Mouse (Mus musculus): ENCODE results near the gene Mfsd12. TPM values are rescaled to one million over a fixed set of nuclear protein-coding genes. Genes with fewer than 3 reads are reported as not detected.

The Mfsd12 gene
- polyA plus RNA-seq, 1 experiment: 8.2 TPM

- Histone ChIP-seq H3K79me3 (ENCODE audit: low read depth) (no peaks in the 10 kb centered on the region), H3K4me3 (ENCODE audit: insufficient read depth, poor library complexity, severe bottlenecking) (no peak overlapping the region), H3K79me2 (ENCODE audit: control insufficient read depth, insufficient read depth) (no peaks in the 10 kb centered on the region), H3K36me3 (ENCODE audit: control insufficient read depth, insufficient read depth) (peaks cover 21% of the 10 kb centered on the region), H3K27me3 (ENCODE audit: control insufficient read depth, insufficient read depth, insufficient read length) (no peaks in the 10 kb centered on the region), H3ac (ENCODE audit: control insufficient read depth, insufficient read length, low read depth) (no peak overlapping the region)
- no peak for TF ChIP-seq CTCF (IDR thresholded peaks at IDR 0.05; ENCODE audit: control insufficient read depth, insufficient read depth, insufficient read length)
- TF ChIP-seq CEBPB (IDR thresholded peaks at IDR 0.05; ENCODE audit: low read depth): no peak
- TF ChIP-seq MAX (IDR thresholded peaks at IDR 0.05): no peak
- TF ChIP-seq FOSL1 (IDR thresholded peaks at IDR 0.05; ENCODE audit: insufficient read depth, low read length, poor library complexity, severe bottlenecking): no peak
- TF ChIP-seq USF1 (IDR thresholded peaks at IDR 0.05; ENCODE audit: low read depth): no peak
- no peak for TF ChIP-seq MYOD1 (IDR thresholded peaks at IDR 0.05; ENCODE audit: control insufficient read depth, insufficient read length, low read depth)
- no peak for TF ChIP-seq MYOG (IDR thresholded peaks at IDR 0.05; ENCODE audit: control insufficient read depth, extremely low read depth, insufficient read length)
Measured at GRCm38 (mm10) chr10:81330007-81330406, 27.3 kb upstream of the Mfsd12 start.

- H3ac ChIP-seq (ENCODE audit: control insufficient read depth, insufficient read length, low read depth): no peak overlapping the region
- H3K79me3 ChIP-seq (ENCODE audit: low read depth): no peaks in the 10 kb centered on the region
- H3K79me2 ChIP-seq (ENCODE audit: control insufficient read depth, insufficient read depth): no peaks in the 10 kb centered on the region
- peaks cover 1% of the 10 kb centered on the region for H3K36me3 ChIP-seq (ENCODE audit: control insufficient read depth, insufficient read depth)
- no peak overlapping the region for H3K4me3 ChIP-seq (ENCODE audit: insufficient read depth, poor library complexity, severe bottlenecking)
- no peaks in the 10 kb centered on the region for H3K27me3 ChIP-seq (ENCODE audit: control insufficient read depth, insufficient read depth, insufficient read length)
- TF ChIP-seq MAX (IDR thresholded peaks at IDR 0.05) (no peak), CEBPB (IDR thresholded peaks at IDR 0.05; ENCODE audit: low read depth) (no peak), MYOG (IDR thresholded peaks at IDR 0.05; ENCODE audit: control insufficient read depth, extremely low read depth, insufficient read length) (no peak), FOSL1 (IDR thresholded peaks at IDR 0.05; ENCODE audit: insufficient read depth, low read length, poor library complexity, severe bottlenecking) (no peak), MYOD1 (IDR thresholded peaks at IDR 0.05; ENCODE audit: control insufficient read depth, insufficient read length, low read depth) (no peak), USF1 (IDR thresholded peaks at IDR 0.05; ENCODE audit: low read depth) (no peak), CTCF (IDR thresholded peaks at IDR 0.05; ENCODE audit: control insufficient read depth, insufficient read depth, insufficient read length) (no peak)
Measured at GRCm38 (mm10) chr10:81332277-81332676, 25.0 kb upstream of the Mfsd12 start.

- Histone ChIP-seq H3K79me3 (ENCODE audit: low read depth) (no peaks in the 10 kb centered on the region), H3K79me2 (ENCODE audit: control insufficient read depth, insufficient read depth) (no peaks in the 10 kb centered on the region), H3K36me3 (ENCODE audit: control insufficient read depth, insufficient read depth) (no peaks in the 10 kb centered on the region), H3K4me3 (ENCODE audit: insufficient read depth, poor library complexity, severe bottlenecking) (no peak overlapping the region), H3ac (ENCODE audit: control insufficient read depth, insufficient read length, low read depth) (no peak overlapping the region), H3K27me3 (ENCODE audit: control insufficient read depth, insufficient read depth, insufficient read length) (no peaks in the 10 kb centered on the region)
- no peak for TF ChIP-seq USF1 (IDR thresholded peaks at IDR 0.05; ENCODE audit: low read depth)
- no peak for TF ChIP-seq CTCF (IDR thresholded peaks at IDR 0.05; ENCODE audit: control insufficient read depth, insufficient read depth, insufficient read length)
Measured at GRCm38 (mm10) chr10:81334324-81334723, 23.0 kb upstream of the Mfsd12 start.

- Histone ChIP-seq H3K27me3 (ENCODE audit: control insufficient read depth, insufficient read depth, insufficient read length) (no peaks in the 10 kb centered on the region), H3K4me3 (ENCODE audit: insufficient read depth, poor library complexity, severe bottlenecking) (no peak overlapping the region), H3K36me3 (ENCODE audit: control insufficient read depth, insufficient read depth) (no peaks in the 10 kb centered on the region)
Measured at GRCm38 (mm10) chr10:81335393-81336340, 21.6 kb upstream of the Mfsd12 start.

GRCm38 (mm10) chr10:81336558-81336957, 20.7 kb upstream of the Mfsd12 start:
- H3ac ChIP-seq (ENCODE audit: control insufficient read depth, insufficient read length, low read depth): no peak overlapping the region
- no peak for TF ChIP-seq MYOD1 (IDR thresholded peaks at IDR 0.05; ENCODE audit: control insufficient read depth, insufficient read length, low read depth)
- no peak for TF ChIP-seq USF1 (IDR thresholded peaks at IDR 0.05; ENCODE audit: low read depth)
- TF ChIP-seq CTCF (IDR thresholded peaks at IDR 0.05; ENCODE audit: control insufficient read depth, insufficient read depth, insufficient read length): no peak
- no peak for TF ChIP-seq CEBPB (IDR thresholded peaks at IDR 0.05; ENCODE audit: low read depth)
- no peak for TF ChIP-seq MAX (IDR thresholded peaks at IDR 0.05)
- no peak for TF ChIP-seq MYOG (IDR thresholded peaks at IDR 0.05; ENCODE audit: control insufficient read depth, extremely low read depth, insufficient read length)
- no peak for TF ChIP-seq FOSL1 (IDR thresholded peaks at IDR 0.05; ENCODE audit: insufficient read depth, low read length, poor library complexity, severe bottlenecking)
- H3K79me3 ChIP-seq (ENCODE audit: low read depth): no peaks in the 10 kb centered on the region
- H3K79me2 ChIP-seq (ENCODE audit: control insufficient read depth, insufficient read depth): no peaks in the 10 kb centered on the region
- H3K27me3 ChIP-seq (ENCODE audit: control insufficient read depth, insufficient read depth, insufficient read length): no peaks in the 10 kb centered on the region
- no peak overlapping the region for H3K4me3 ChIP-seq (ENCODE audit: insufficient read depth, poor library complexity, severe bottlenecking)
- no peaks in the 10 kb centered on the region for H3K36me3 ChIP-seq (ENCODE audit: control insufficient read depth, insufficient read depth)

More at GRCm38 (mm10) chr10:81335393-81336340, 21.6 kb upstream of the Mfsd12 start:
- Histone ChIP-seq H3ac (ENCODE audit: control insufficient read depth, insufficient read length, low read depth) (no peak overlapping the region), H3K79me3 (ENCODE audit: low read depth) (no peaks in the 10 kb centered on the region), H3K79me2 (ENCODE audit: control insufficient read depth, insufficient read depth) (no peaks in the 10 kb centered on the region)
- no peak for TF ChIP-seq MYOD1 (IDR thresholded peaks at IDR 0.05; ENCODE audit: control insufficient read depth, insufficient read length, low read depth)
- no peak for TF ChIP-seq FOSL1 (IDR thresholded peaks at IDR 0.05; ENCODE audit: insufficient read depth, low read length, poor library complexity, severe bottlenecking)
- no peak for TF ChIP-seq CTCF (IDR thresholded peaks at IDR 0.05; ENCODE audit: control insufficient read depth, insufficient read depth, insufficient read length)
- no peak for TF ChIP-seq MYOG (IDR thresholded peaks at IDR 0.05; ENCODE audit: control insufficient read depth, extremely low read depth, insufficient read length)
- TF ChIP-seq CEBPB (IDR thresholded peaks at IDR 0.05; ENCODE audit: low read depth): no peak
- TF ChIP-seq USF1 (IDR thresholded peaks at IDR 0.05; ENCODE audit: low read depth): no peak
- no peak for TF ChIP-seq MAX (IDR thresholded peaks at IDR 0.05)

All from C2C12 (cell line).